Mouse (Mus musculus): ENCODE data around the gene Gm3696. TPM values are rescaled to one million over a fixed set of nuclear protein-coding genes. Genes with fewer than 3 reads are reported as not detected.
"Not testable (repeated sequence)": the region's sequence is repeated elsewhere in the genome, so short reads cannot be mapped to it uniquely, and the experiment has no call there.

Gene Gm3696
- 2.2 TPM in 1 of 2 replicates, not detected in the other for total RNA-seq (2014; fragmentation: Nextera tagmentation)
- total RNA-seq (2017): not detected in 2 replicates

DNA sequence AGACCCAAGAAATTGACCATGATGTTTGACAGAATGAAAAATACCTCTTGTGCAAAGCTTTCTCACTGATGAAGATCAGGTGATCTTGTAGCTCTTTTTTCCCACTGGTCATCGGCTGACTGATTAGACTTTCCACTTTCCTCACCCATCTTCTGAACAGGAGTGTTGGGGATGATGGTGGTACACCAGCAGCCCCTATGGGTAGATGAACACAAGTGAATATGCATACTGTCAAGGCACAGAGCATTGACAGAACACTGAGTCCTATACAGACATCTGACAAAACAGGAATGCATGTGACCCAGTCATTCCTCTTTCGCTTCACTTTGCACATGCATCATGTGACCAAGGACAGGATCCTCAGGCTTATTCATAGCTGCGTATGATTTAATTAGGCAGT lies at the start of gene Gm3696:
Gm3696 (minus strand) TSS at position 101 of the 400 bp plus-strand sequence.
- not testable (repeated sequence) for ATAC-seq (replicated peaks; ENCODE audit: poor library complexity, severe bottlenecking)

GRCm38 (mm10) chr14:7125312-7125711 lies 24.9 kb upstream of the Gm3696 start, which contains the start of gene Gm6676:
Gm6676 (minus strand) TSS chr14:7125412.
- not testable (repeated sequence) for ATAC-seq (replicated peaks; ENCODE audit: poor library complexity, severe bottlenecking)

DNA sequence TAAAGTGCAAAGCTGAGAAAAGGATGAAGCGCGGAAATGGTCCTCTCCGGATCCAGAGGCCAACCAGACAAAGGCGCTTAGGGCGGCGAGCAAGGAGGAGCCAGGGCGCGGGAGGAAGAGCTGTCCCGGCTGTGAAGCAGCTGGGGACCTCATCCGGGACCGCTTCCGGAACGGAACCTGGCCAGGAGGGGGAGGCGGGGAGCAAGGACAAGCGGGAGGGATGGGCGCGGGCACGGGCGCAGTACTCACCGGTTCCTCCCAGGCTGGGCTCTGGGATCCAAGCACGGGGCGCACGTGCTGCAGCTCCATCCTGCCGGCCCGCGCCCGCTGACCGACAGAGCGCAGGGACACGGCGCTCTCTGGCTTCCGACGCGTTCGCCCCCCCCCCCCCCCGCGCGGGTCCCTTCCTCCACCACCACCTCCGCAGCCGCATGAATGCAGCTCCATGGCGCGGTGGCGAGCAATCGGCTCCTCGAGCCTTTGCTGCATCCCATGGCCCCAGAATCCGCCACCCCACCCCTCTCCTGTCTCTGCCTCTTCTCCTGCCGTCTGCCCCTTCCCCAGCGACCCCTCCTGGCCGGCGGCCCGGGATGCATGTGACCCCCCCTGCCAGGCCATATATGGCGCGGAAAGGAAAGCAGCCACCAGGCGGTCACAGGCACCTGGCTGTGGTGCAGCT lies 4.8 kb upstream of the Gm3696 start:
- not testable (repeated sequence) for ATAC-seq (replicated peaks; ENCODE audit: poor library complexity, severe bottlenecking)

GRCm38 (mm10) chr14:7044870-7045269 lies 55.6 kb downstream of the Gm3696 start, which contains the start of gene Gm3685:
Gm3685 (minus strand) TSS chr14:7044970.
- ATAC-seq (replicated peaks; ENCODE audit: poor library complexity, severe bottlenecking): not testable (repeated sequence)

Other genes starting within 250 kb of the Gm3696 start
- not detected in 2 replicates for gene Gm3667, start 210.7 kb downstream of the Gm3696 start, total RNA-seq (2014; fragmentation: Nextera tagmentation)
- gene Gm3667, start 210.7 kb downstream of the Gm3696 start, total RNA-seq (2017): not detected in 2 replicates
- gene Gm6356, start 126.8 kb downstream of the Gm3696 start, total RNA-seq (2014; fragmentation: Nextera tagmentation): not detected in 2 replicates
- not detected in 2 replicates for gene Gm6356, start 126.8 kb downstream of the Gm3696 start, total RNA-seq (2017)
- not detected in 2 replicates for gene Gm10406, start 73.2 kb downstream of the Gm3696 start, total RNA-seq (2014; fragmentation: Nextera tagmentation)
- gene Gm10406, start 73.2 kb downstream of the Gm3696 start, total RNA-seq (2017): not detected in 2 replicates
- not detected in 2 replicates for gene Gm3685, start 55.7 kb downstream of the Gm3696 start, total RNA-seq (2014; fragmentation: Nextera tagmentation)
- not detected in 2 replicates for gene Gm3685, start 55.7 kb downstream of the Gm3696 start, total RNA-seq (2017)
- not detected in 2 replicates for gene Gm6676, start 24.8 kb upstream of the Gm3696 start, total RNA-seq (2014; fragmentation: Nextera tagmentation)
- gene Gm6676, start 24.8 kb upstream of the Gm3696 start, total RNA-seq (2017): not detected in 2 replicates
- 1.0 TPM in 1 of 2 replicates, not detected in the other for gene Gm3512, start 73.9 kb upstream of the Gm3696 start, total RNA-seq (2014; fragmentation: Nextera tagmentation)
- gene Gm3512, start 73.9 kb upstream of the Gm3696 start, total RNA-seq (2017): not detected in 2 replicates
- not detected in 2 replicates for gene Gm16434, start 93.9 kb upstream of the Gm3696 start, total RNA-seq (2014; fragmentation: Nextera tagmentation)
- not detected in 2 replicates for gene Gm16434, start 93.9 kb upstream of the Gm3696 start, total RNA-seq (2017)
- gene Gm3727, start 164.1 kb upstream of the Gm3696 start, total RNA-seq (2014; fragmentation: Nextera tagmentation): not detected in 2 replicates
- not detected in 2 replicates for gene Gm3727, start 164.1 kb upstream of the Gm3696 start, total RNA-seq (2017)
- gene Gm3739, start 214.4 kb upstream of the Gm3696 start, total RNA-seq (2014; fragmentation: Nextera tagmentation): not detected in 2 replicates
- not detected in 2 replicates for gene Gm3739, start 214.4 kb upstream of the Gm3696 start, total RNA-seq (2017)
- gene Gm5797, start 231.8 kb upstream of the Gm3696 start, total RNA-seq (2014; fragmentation: Nextera tagmentation): not detected in 2 replicates
- gene Gm5797, start 231.8 kb upstream of the Gm3696 start, total RNA-seq (2017): not detected in 2 replicates